Mouse (Mus musculus): ENCODE measurements around the gene Tmem131. TPM values are rescaled to one million over a fixed set of nuclear protein-coding genes. Genes with fewer than 3 reads are reported as not detected.

Gene Tmem131
- polyA plus RNA-seq, 1 experiment from 2014 or later, result 8.0 TPM

DNA sequence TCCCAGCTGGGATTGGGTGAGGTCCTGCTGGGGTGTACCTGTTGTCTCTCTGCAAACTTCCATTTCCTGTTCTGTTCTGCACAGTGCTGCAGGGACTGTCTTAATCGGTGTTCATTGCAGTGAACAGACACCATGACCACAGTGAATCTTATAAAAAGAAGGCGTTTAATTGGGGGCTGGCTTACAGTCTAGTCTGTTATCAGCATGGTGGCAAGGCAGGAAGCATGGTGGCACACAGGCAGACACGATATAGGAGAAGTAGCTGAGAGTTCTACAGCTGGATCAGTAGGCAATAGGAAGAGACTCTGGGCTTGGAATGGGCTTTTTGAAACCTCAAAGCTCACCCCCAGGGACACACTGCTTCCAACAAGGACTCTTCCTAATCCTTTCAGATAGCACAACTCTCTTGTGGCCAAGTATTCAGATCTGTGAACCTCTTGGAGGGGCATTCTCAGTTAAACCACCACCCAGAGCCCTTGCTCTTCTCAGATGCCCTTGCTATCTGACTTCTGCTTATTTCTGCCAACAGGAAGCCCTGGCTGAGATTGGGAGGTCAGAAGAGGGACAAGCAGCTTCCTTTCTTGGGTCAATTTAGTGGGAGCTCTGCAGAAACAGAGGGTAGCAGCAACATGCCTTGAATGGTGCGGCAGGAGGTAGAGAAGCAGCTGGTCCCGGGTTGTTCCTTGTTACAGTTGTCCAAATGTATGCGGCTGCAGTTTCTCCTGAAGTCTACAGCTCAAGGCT lies 189.4 kb downstream of the Tmem131 start:
- Histone ChIP-seq H3K36me3 (replicated peaks) (no peaks in the 10 kb centered on the region), H3K9me3 (replicated peaks) (no peaks in the 10 kb centered on the region), H3K27ac (replicated peaks) (no peak overlapping the region), H3K27me3 (no peaks in the 10 kb centered on the region), H3K4me2 (no peak overlapping the region), H3K4me1 (replicated peaks) (no peaks in the 10 kb centered on the region), H3K9ac (no peak overlapping the region), H3K4me3 (replicated peaks) (no peak overlapping the region)
- 25% methylated on average over 6 of the region's 6 CpGs for WGBS (ENCODE audit: insufficient replicate concordance)
- ATAC-seq (ENCODE audit: insufficient read depth), result no peak

- no peak overlapping the region for H3K4me3 ChIP-seq (replicated peaks)
- no peaks in the 10 kb centered on the region for H3K9me3 ChIP-seq (replicated peaks)
- H3K27me3 ChIP-seq, result peaks cover 16% of the 10 kb centered on the region; the same call in 1 of the 2 replicates
- no peaks in the 10 kb centered on the region for H3K4me1 ChIP-seq (replicated peaks)
- H3K27ac ChIP-seq (replicated peaks), result no peak overlapping the region
- ATAC-seq (ENCODE audit: insufficient read depth), result no peak
- WGBS (ENCODE audit: insufficient replicate concordance), result 44% methylated on average over 15 of the region's 15 CpGs
- H3K36me3 ChIP-seq (replicated peaks), result no peaks in the 10 kb centered on the region
- H3K9ac ChIP-seq, result no peak overlapping the region
- H3K4me2 ChIP-seq, result no peak overlapping the region
Measured at GRCm38 (mm10) chr1:36746452-36746851, 197.0 kb downstream of the Tmem131 start.

- no peak overlapping the region for H3K9ac ChIP-seq
- 61% methylated on average over 4 of the region's 4 CpGs for WGBS (ENCODE audit: insufficient replicate concordance)
- no peaks in the 10 kb centered on the region for H3K4me1 ChIP-seq (replicated peaks)
- H3K9me3 ChIP-seq (replicated peaks), result no peaks in the 10 kb centered on the region
- no peak for ATAC-seq (ENCODE audit: insufficient read depth)
- H3K36me3 ChIP-seq (replicated peaks), result no peaks in the 10 kb centered on the region
- no peak overlapping the region for H3K4me2 ChIP-seq
- H3K27ac ChIP-seq (replicated peaks), result no peak overlapping the region
- no peak overlapping the region for H3K4me3 ChIP-seq (replicated peaks)
- peaks cover 17% of the 10 kb centered on the region; the same call in 1 of the 2 replicates for H3K27me3 ChIP-seq
Measured at GRCm38 (mm10) chr1:36745661-36746060, 197.8 kb downstream of the Tmem131 start.

DNA sequence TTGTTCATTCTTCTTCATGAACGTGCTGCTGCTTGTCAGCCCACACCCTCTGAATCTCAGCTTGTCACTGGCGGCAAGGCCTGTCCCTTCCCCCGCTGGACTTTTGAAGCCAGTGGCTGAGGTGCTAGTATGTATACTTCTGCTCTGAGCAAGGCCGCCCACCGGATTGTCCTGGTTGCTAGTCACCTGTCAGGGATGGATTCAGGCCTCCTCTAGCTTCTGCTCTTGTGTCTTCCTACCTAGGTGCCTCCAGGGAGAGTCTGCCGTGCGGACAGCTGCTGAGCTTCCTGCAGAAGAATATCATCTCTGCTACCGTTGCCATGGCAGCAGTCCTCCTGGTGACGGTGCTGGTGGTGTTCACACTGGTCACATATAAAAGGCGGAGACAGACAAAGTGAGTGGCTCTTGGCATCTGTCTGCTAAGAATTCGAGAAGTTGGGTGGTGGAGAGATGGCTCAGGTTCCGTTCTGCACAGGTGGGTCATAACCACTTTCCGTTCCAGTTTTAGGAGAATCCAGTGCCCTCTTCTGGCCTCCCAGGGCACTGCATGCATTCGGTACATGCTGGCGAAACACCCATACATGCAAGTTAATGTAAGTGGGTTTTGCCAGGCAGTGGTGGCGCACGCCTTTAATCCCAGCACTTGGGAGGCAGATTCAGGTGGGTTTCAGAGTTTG lies 199.1 kb downstream of the Tmem131 start:
- Histone ChIP-seq H3K36me3 (replicated peaks) (no peaks in the 10 kb centered on the region), H3K4me1 (replicated peaks) (no peaks in the 10 kb centered on the region), H3K9ac (no peak overlapping the region), H3K4me2 (peak overlapping the region; percentile 33; the same call in 1 of the 2 replicates), H3K9me3 (replicated peaks) (no peaks in the 10 kb centered on the region), H3K27me3 (peaks cover 20% of the 10 kb centered on the region; the same call in 1 of the 2 replicates), H3K27ac (replicated peaks) (no peak overlapping the region), H3K4me3 (replicated peaks) (no peak overlapping the region)
- no peak for ATAC-seq (ENCODE audit: insufficient read depth)
- 26% methylated on average over 17 of the region's 17 CpGs for WGBS (ENCODE audit: insufficient replicate concordance)

GRCm38 (mm10) chr1:36743046-36743445 lies 200.4 kb downstream of the Tmem131 start:
- H3K36me3 ChIP-seq (replicated peaks), result no peaks in the 10 kb centered on the region
- H3K9ac ChIP-seq, result no peak overlapping the region
- no peaks in the 10 kb centered on the region for H3K4me1 ChIP-seq (replicated peaks)
- H3K4me2 ChIP-seq, result no peak overlapping the region
- no peak for ATAC-seq (ENCODE audit: insufficient read depth)
- H3K27me3 ChIP-seq, result peaks cover 20% of the 10 kb centered on the region; the same call in 1 of the 2 replicates
- no peak overlapping the region for H3K4me3 ChIP-seq (replicated peaks)
- H3K27ac ChIP-seq (replicated peaks), result no peak overlapping the region
- 45% methylated on average over 9 of the region's 9 CpGs for WGBS (ENCODE audit: insufficient replicate concordance)
- no peaks in the 10 kb centered on the region for H3K9me3 ChIP-seq (replicated peaks)

Other genes starting within 250 kb of the Tmem131 start
- not detected in 2 replicates for gene 4933424G06Rik, start 233.5 kb downstream of the Tmem131 start, polyA plus RNA-seq (2015; fragmentation: Nextera tagmentation; extraction: Ambion mirVana)
- gene Actr1b, start 229.2 kb downstream of the Tmem131 start, polyA plus RNA-seq (2015; fragmentation: Nextera tagmentation; extraction: Ambion mirVana), result 27.3 and 30.9 TPM in 2 replicates
- gene Zap70, start 181.9 kb downstream of the Tmem131 start, polyA plus RNA-seq (2015; fragmentation: Nextera tagmentation; extraction: Ambion mirVana), result 0.13 and 0.15 TPM in 2 replicates
- gene Vwa3b, start 82.9 kb upstream of the Tmem131 start, polyA plus RNA-seq (2015; fragmentation: Nextera tagmentation; extraction: Ambion mirVana), result not detected in 2 replicates

Data from liver, embryonic 15.5 days (tissue).